Mouse (Mus musculus) liver, adult 2 months (tissue): ENCODE results near the gene Ccdc88c.

Experiments
- CTCF ChIP-seq: fragments of 200-500 bp; IDR thresholded peaks from 2 replicates; pipeline ENCODE4 v1.5.1; 2011; ENCODE audit warnings: low read depth, low read length, control low read depth
- POLR2A ChIP-seq: fragments of 200-500 bp; IDR thresholded peaks from 2 replicates; pipeline ENCODE4 v1.6.1; 2011; ENCODE audit warnings: low read length, control low read depth; ENCODE audit not compliant: insufficient read depth; ENCODE audit errors: extremely low read depth

DNA sequence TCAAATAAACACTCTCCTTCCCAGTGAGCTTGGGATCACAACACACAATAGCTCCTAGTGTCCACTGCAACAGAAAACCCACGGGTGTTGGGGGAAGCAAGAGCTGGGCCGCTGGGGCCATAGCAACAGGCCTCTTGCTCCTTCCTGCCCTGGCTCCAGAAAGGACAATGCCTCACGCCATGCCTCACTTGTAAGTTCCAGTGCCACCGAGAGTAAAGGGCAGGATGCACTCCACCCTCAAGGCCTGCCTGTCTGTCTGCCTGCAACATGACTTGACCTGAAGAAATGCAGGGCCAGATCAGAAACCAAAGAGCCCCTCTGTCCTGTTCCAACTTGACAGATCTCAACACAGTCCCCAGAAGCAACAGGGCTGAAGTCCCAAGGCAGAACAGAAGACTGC lies 72.0 kb downstream of the Ccdc88c start:
- TF ChIP-seq CTCF: no peak
- TF ChIP-seq POLR2A: no peak
